Comparison of ENCODE assay signal across 17 mouse cellular contexts in the genomic region with DNA sequence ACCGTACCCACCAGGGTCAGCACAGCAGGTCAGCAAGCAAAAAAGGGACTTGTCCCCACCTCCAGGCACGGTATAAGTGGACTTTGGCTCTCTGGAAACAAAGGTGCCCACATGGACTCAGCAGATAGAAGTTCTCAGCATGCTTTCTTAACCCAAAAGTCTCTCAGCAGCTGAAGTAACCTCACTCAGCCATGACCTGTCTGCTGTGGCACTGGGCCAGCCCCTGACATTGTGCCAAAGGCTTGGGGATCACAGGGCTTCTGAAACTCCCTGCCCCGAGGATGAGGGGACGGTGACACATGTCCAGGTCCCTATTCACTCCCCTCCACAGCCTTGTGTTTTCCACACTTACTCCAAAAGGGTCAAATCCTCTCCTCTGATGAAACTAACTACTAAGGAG. TPM values are rescaled to one million over a fixed set of nuclear protein-coding genes. Genes with fewer than 3 reads are reported as not detected.
DNase-seq lines count a peak whose midpoint lies in the region; ATAC-seq and TF ChIP-seq lines count a peak whose summit lies in the region.
"Had no signal": no experiment of that assay in that cellular context is flagged by ENCODE, and none has a peak within 500 bp of the region (broad histone marks: within the 10 kb centered on the region; RNA-seq: fewer than 3 reads in every experiment).

No protein-coding gene starts in this region.

- intact Hi-C loops in heart, postnatal 36 days (cut with DNase I) = loop anchor here (5.0 kb wide), 1 partner anchor 46 kb away; no protein-coding TSS in a partner anchor

- no peak overlapping the region for H3K4me3 ChIP-seq in intestine, postnatal 0 days (ENCODE audit: low read depth, low read length)
- no peak overlapping the region for H3K4me3 ChIP-seq in liver, embryonic 12.5 days
- H3K4me3 ChIP-seq: limb, embryonic 13.5 days; neural tube, embryonic 15.5 days had no signal

- H3K4me2 ChIP-seq in intestine, postnatal 0 days (replicated peaks; ENCODE audit: low read depth) = peak overlapping the region; percentile 6; the same call in 1 of the 2 replicates
- H3K4me2 ChIP-seq in liver, embryonic 12.5 days = no peak overlapping the region
- H3K4me2 ChIP-seq: limb, embryonic 13.5 days; lung, embryonic 14.5 days; neural tube, embryonic 15.5 days had no signal

- peak; percentile 22; the same call in 1 of the 2 replicates for ATAC-seq in intestine, postnatal 0 days
- ATAC-seq in erythroblast, adult 5-6 weeks (replicated peaks; ENCODE audit: low FRiP score, poor library complexity, severe bottlenecking) = no peak
- no peak for ATAC-seq in liver, embryonic 12.5 days
- ATAC-seq: forebrain, embryonic 16.5 days; inflammation-experienced regulatory T-cells, adult 6 months; Patski had no signal

- no peak for TF ChIP-seq CTCF in intestine, postnatal 0 days (IDR thresholded peaks at IDR 0.05; ENCODE audit: low read depth)

- peaks cover 16% of the 10 kb centered on the region for H3K4me1 ChIP-seq in intestine, postnatal 0 days (replicated peaks; ENCODE audit: control insufficient read depth, insufficient read depth, low read length)
- peaks cover 6% of the 10 kb centered on the region; the same call in 1 of the 2 replicates for H3K4me1 ChIP-seq in liver, embryonic 12.5 days

- WGBS in intestine, postnatal 0 days = 53% methylated on average over 4 of the region's 4 CpGs
- WGBS in liver, embryonic 12.5 days (ENCODE audit: insufficient replicate concordance) = 44% methylated on average over 4 of the region's 4 CpGs

- H3K27ac ChIP-seq in intestine, postnatal 0 days (ENCODE audit: low read depth, low read length) = no peak overlapping the region
- no peak overlapping the region for H3K27ac ChIP-seq in liver, embryonic 12.5 days
- H3K27ac ChIP-seq: limb, embryonic 13.5 days had no signal

- H3K9me3 ChIP-seq in intestine, postnatal 0 days (ENCODE audit: control insufficient read depth) = no peaks in the 10 kb centered on the region
- H3K9me3 ChIP-seq in liver, embryonic 12.5 days (replicated peaks) = no peaks in the 10 kb centered on the region
- H3K9me3 ChIP-seq: limb, embryonic 13.5 days; neural tube, embryonic 15.5 days had no signal

- peak; percentile 70 for DNase-seq in heart, postnatal 4 days
- DNase-seq in heart, postnatal 36 days = no peak
- peak; percentile 59 for DNase-seq in Muller cell, postnatal 12 days (ENCODE audit: inconsistent ontology term)
- peak; percentile 62 to 71 for DNase-seq in cerebellum, adult 18-20 months
- no peak for DNase-seq in adipocyte (ENCODE audit: low spot score)
- DNase-seq: layer of hippocampus, postnatal 36 days; lung, embryonic 14.5 days had no signal

- H3K9ac ChIP-seq in intestine, postnatal 0 days (ENCODE audit: low read depth, low read length) = no peak overlapping the region
- no peak overlapping the region for H3K9ac ChIP-seq in liver, embryonic 12.5 days
- H3K9ac ChIP-seq: limb, embryonic 13.5 days; lung, embryonic 14.5 days; neural tube, embryonic 15.5 days had no signal

- H3K36me3 ChIP-seq in intestine, postnatal 0 days (ENCODE audit: control insufficient read depth, insufficient read depth) = no peaks in the 10 kb centered on the region
- no peaks in the 10 kb centered on the region for H3K36me3 ChIP-seq in liver, embryonic 12.5 days
- H3K36me3 ChIP-seq: limb, embryonic 13.5 days had no signal

- H3K27me3 ChIP-seq in intestine, postnatal 0 days (replicated peaks; ENCODE audit: control insufficient read depth, insufficient read depth, low read length) = no peaks in the 10 kb centered on the region
- H3K27me3 ChIP-seq in liver, embryonic 12.5 days (replicated peaks) = peaks cover 15% of the 10 kb centered on the region; the same call in 1 of the 2 replicates
- H3K27me3 ChIP-seq: limb, embryonic 13.5 days; neural tube, embryonic 15.5 days had no signal

RNA-seq across cellular contexts. Expression of gene Wnk2, which starts 14.7 kb away (rescaled TPM):
- total RNA-seq in heart, postnatal 4 days (2021) = 10 to 100 TPM; 22.3 to 25.0 TPM
- total RNA-seq in heart, postnatal 36 days (2021) = 10 to 100 TPM; 75.0 to 77.2 TPM
- 1.7 and 2.3 TPM in 2 replicates for polyA plus RNA-seq in intestine, postnatal 0 days (2015; fragmentation: Nextera tagmentation; extraction: Ambion mirVana)
- not detected in 2 replicates for total RNA-seq in erythroblast, adult 5-6 weeks (2015; ENCODE audit: low replicate concordance)
- total RNA-seq in erythroblast, adult 5-6 weeks (2017; ENCODE audit: low replicate concordance) = not detected in 2 replicates
- 0.11 and 0.14 TPM in 2 replicates for polyA plus RNA-seq in liver, embryonic 12.5 days (2016; fragmentation: Nextera tagmentation; extraction: Ambion mirVana)
- total RNA-seq: granulocyte monocyte progenitor cell, adult 5-6 weeks; monocyte, adult 5-6 weeks had no signal
- polyA plus RNA-seq: inflammation-experienced regulatory T-cells, adult 6 months had no signal

RNA-seq across cellular contexts. Expression of gene Ninj1, which starts 54.2 kb away (rescaled TPM):
- 10 to 100 TPM; 51.3 to 53.5 TPM for total RNA-seq in heart, postnatal 4 days (2021)
- total RNA-seq in heart, postnatal 36 days (2021) = 100 to 1,000 TPM; 110 to 136 TPM
- 108 and 111 TPM in 2 replicates for polyA plus RNA-seq in intestine, postnatal 0 days (2015; fragmentation: Nextera tagmentation; extraction: Ambion mirVana)
- total RNA-seq in erythroblast, adult 5-6 weeks (2015; ENCODE audit: low replicate concordance) = 18.3 and 22.2 TPM in 2 replicates
- total RNA-seq in erythroblast, adult 5-6 weeks (2017; ENCODE audit: low replicate concordance) = 6.4 and 13.3 TPM in 2 replicates
- 41.5 and 42.6 TPM in 2 replicates for polyA plus RNA-seq in liver, embryonic 12.5 days (2016; fragmentation: Nextera tagmentation; extraction: Ambion mirVana)

Comparison
In these comparisons a context has a peak if more than half of its experiments do, and no peak if none do; other contexts are left out.
1. DNase-seq: peak in heart, postnatal 4 days (single experiment), Muller cell, postnatal 12 days (single experiment) and cerebellum, adult 18-20 months (2 of 2); none in heart, postnatal 36 days (0 of 2) and adipocyte (single experiment).
2. RNA of gene Wnk2, which starts 14.7 kb away (total RNA-seq): 75.0 to 77.2 TPM in heart, postnatal 36 days and 22.3 to 25.0 TPM in heart, postnatal 4 days; not detected in erythroblast, adult 5-6 weeks; every median in the first group is over 10 times any median in the second.